Mouse (Mus musculus) CH12F3 (cell line): ENCODE measurements around the gene Vmn2r79.
"Not testable (repeated sequence)": the region's sequence is repeated elsewhere in the genome, so short reads cannot be mapped to it uniquely, and the experiment has no call there.

Source experiments
- in situ Hi-C: fragments of 300-500 bp; cut with MboI; formaldehyde crosslinking; loops from 2 replicates; pipeline ENCODE4 v1.14.3; 2020; ENCODE audit warnings: low sequenced_read_pairs

The Vmn2r79 gene

GRCm38 (mm10) chr7:86995815-86996214 is at the start of gene Vmn2r79:
TSS of gene Vmn2r79 (plus strand) at chr7:86996115.
- in situ Hi-C loops = not testable (repeated sequence)

- in situ Hi-C loops = no loop called here
Observed at GRCm38 (mm10) chr7:86994700-86995099, 1.2 kb upstream of the Vmn2r79 start.

GRCm38 (mm10) chr7:87026486-87026885 is 30.6 kb downstream of the Vmn2r79 start:
- in situ Hi-C loops = not testable (repeated sequence)

GRCm38 (mm10) chr7:87063576-87063975 is 67.7 kb downstream of the Vmn2r79 start:
- in situ Hi-C loops = no loop called here
